Mouse (Mus musculus) ES-Bruce4 (cell line): ENCODE measurements around the gene Gpx2. TPM values are rescaled to one million over a fixed set of nuclear protein-coding genes. Genes with fewer than 3 reads are reported as not detected.

ENCODE experiments used
- H3K27ac ChIP-seq: 2 replicates; pipeline ENCODE4 v1.5.1; 2012; ENCODE audit warnings: low read length, inconsistent platforms; ENCODE audit not compliant: insufficient read depth
- H3K27me3 ChIP-seq: 2 replicates; pipeline ENCODE4 v1.6.1; 2012; ENCODE audit warnings: mild to moderate bottlenecking, low read length, inconsistent platforms; ENCODE audit not compliant: control insufficient read depth, poor library complexity, insufficient read depth, severe bottlenecking
- H3K36me3 ChIP-seq: 2 replicates; pipeline ENCODE4 v1.6.1; 2012; ENCODE audit warnings: inconsistent platforms, mild to moderate bottlenecking, low read length, moderate library complexity; ENCODE audit not compliant: control insufficient read depth, poor library complexity, insufficient read depth, severe bottlenecking
- H3K4me1 ChIP-seq: one replicate; pipeline ENCODE4 v1.8.1; 2011; ENCODE audit warnings: low read length; ENCODE audit not compliant: control insufficient read depth, insufficient read depth
- H3K4me3 ChIP-seq: 2 replicates; pipeline ENCODE4 v1.5.1; 2011; ENCODE audit warnings: low read depth, mild to moderate bottlenecking, low read length
- H3K9ac ChIP-seq: 2 replicates; pipeline ENCODE4 v1.6.1; 2012; ENCODE audit warnings: low read depth, mild to moderate bottlenecking, inconsistent platforms; ENCODE audit not compliant: poor library complexity, severe bottlenecking
- H3K9me3 ChIP-seq: replicated peaks from 2 replicates; pipeline ENCODE4 v1.6.1; 2012; ENCODE audit warnings: mild to moderate bottlenecking, low read length, inconsistent platforms; ENCODE audit not compliant: control insufficient read depth, poor library complexity, insufficient read depth, severe bottlenecking
- CTCF ChIP-seq: IDR thresholded peaks from one replicate; pipeline ENCODE4 v1.8.1; 2011; ENCODE audit warnings: low read depth, low read length
- EP300 ChIP-seq: IDR thresholded peaks from 2 replicates; pipeline ENCODE4 v1.6.1; 2011; ENCODE audit warnings: low read depth, low read length; ENCODE audit not compliant: insufficient read depth
- POLR2A ChIP-seq: IDR thresholded peaks from one replicate; pipeline ENCODE4 v1.8.1; 2011; ENCODE audit warnings: low read length; ENCODE audit not compliant: insufficient read depth
- polyA plus RNA-seq: library from polyadenylated mRNA; stranded (reverse); fragments of >200 nt; gene quantifications from 2 replicates; pipeline ENCODE4 v1.2.4, GENCODE M21; 2011; ENCODE audit warnings: low read depth; ENCODE audit not compliant: missing spikeins, insufficient read depth, insufficient read length

Gpx2 gene
- polyA plus RNA-seq, 1 experiment = 12.7 TPM

DNA sequence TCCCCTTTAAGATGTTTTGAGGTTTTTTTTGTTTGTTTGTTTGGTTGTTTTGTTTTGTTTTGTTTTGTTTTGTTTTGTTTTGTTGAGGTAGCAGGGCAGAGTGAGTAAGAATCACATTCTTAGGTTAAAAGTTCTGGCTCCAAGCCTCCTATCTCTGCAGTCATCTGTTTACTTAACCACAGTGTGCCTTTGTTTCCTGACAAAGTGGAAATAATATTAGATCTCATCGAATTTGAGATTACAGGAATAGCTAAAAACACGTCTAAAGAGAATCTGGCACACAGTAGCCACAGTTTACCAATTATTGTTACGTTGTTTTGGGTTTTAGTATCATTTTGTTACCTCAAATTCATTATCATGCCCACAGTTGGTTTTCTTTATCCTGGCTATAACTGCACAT lies 20.7 kb downstream of the Gpx2 start:
- Histone ChIP-seq H3K4me3 (no peak overlapping the region), H3K27me3 (no peaks in the 10 kb centered on the region), H3K9me3 (no peaks in the 10 kb centered on the region), H3K9ac (no peak overlapping the region), H3K4me1 (no peaks in the 10 kb centered on the region), H3K27ac (no peak overlapping the region), H3K36me3 (no peaks in the 10 kb centered on the region)
- TF ChIP-seq POLR2A = no peak
- no peak for TF ChIP-seq EP300
- no peak for TF ChIP-seq CTCF

GRCm38 (mm10) chr12:76771540-76771939 lies 23.8 kb downstream of the Gpx2 start:
- TF ChIP-seq POLR2A (no peak), CTCF (no peak), EP300 (no peak)
- Histone ChIP-seq H3K4me3 (no peak overlapping the region), H3K9ac (no peak overlapping the region), H3K9me3 (no peaks in the 10 kb centered on the region), H3K4me1 (no peaks in the 10 kb centered on the region), H3K27ac (no peak overlapping the region), H3K27me3 (no peaks in the 10 kb centered on the region), H3K36me3 (no peaks in the 10 kb centered on the region)

- no peaks in the 10 kb centered on the region for H3K9me3 ChIP-seq
- no peak overlapping the region for H3K27ac ChIP-seq
- no peaks in the 10 kb centered on the region for H3K4me1 ChIP-seq
- no peaks in the 10 kb centered on the region for H3K27me3 ChIP-seq
- H3K4me3 ChIP-seq = no peak overlapping the region
- no peaks in the 10 kb centered on the region for H3K36me3 ChIP-seq
- H3K9ac ChIP-seq = no peak overlapping the region
- TF ChIP-seq EP300 (no peak), CTCF (no peak), POLR2A (no peak)
These were observed 24.4 kb downstream of the Gpx2 start for GRCm38 (mm10) chr12:76770841-76771500.

DNA sequence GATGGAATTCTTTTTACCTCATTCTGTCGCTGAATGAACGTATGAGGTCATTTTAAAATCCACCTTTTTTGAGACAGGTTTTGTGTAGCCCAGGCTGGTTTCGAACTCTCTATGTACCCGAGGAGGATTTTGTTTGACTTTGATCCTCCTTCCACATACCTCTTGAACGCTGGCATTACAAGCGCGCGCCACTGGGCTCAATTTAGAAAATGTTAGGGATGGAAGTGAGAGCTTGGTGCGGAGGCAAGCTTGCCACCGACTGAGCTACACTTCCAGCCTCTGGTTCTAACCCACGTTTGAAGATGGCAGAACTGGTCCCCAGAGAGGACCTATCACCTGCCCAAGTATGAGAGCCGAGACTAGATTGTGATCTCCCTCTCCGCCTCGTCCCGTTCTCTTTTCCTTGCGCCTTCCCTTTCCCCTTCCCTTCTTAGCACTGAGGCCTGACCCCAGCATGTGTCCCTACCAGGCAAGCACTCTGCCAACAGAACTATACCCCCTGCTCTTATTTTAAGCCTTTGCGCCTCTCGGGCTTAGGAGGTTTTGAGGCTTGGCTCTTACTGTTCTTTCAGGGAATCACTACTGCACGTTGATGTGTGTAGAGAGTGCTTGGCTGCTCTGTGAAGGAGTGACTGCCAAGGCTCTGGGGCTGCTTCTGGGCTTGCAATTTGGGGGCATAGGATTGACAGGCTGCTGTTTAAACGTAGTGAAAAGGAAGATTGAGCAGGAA lies 29.3 kb downstream of the Gpx2 start:
- no peaks in the 10 kb centered on the region for H3K36me3 ChIP-seq
- H3K4me3 ChIP-seq = peak overlapping the region; percentile 83
- H3K9ac ChIP-seq = peak overlapping the region; percentile 35
- no peaks in the 10 kb centered on the region for H3K9me3 ChIP-seq
- H3K27me3 ChIP-seq = no peaks in the 10 kb centered on the region
- TF ChIP-seq POLR2A (no peak), CTCF (no peak), EP300 (no peak)
- no peaks in the 10 kb centered on the region for H3K4me1 ChIP-seq
- H3K27ac ChIP-seq = no peak overlapping the region

DNA sequence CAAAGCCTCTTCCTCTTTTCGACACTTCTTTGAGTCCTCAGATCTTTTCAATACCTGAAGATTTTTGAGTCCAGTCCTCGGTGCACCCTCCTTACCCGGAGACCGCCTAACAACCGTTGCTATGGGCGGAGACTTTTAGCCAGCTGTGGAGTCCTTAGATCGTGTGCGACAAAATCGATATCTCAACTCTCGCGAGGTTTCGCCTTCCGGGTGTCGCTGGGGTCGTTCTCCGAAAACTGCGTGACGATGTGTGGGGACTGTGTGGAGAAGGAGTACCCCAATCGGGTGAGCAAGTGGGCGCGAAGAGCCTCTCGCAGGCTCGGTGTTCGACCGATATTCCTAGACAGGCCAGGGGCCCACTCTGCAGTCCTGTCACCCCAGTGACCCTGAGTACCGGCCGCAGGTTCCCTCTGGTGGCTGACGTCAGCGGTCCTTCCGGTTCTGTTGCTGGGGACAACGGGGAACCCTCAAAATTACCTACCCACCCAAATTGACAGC lies 30.0 kb downstream of the Gpx2 start, which contains the start of the genes Churc1 and Fntb:
Gene Churc1, plus strand, starts transcription at position 185 of the 498 bp plus-strand sequence.
Gene Fntb, plus strand, starts transcription at position 236 of the 498 bp plus-strand sequence.
- Histone ChIP-seq H3K9ac (peak within 1 kb of the TSS; percentile 35), H3K4me3 (peak within 1 kb of the TSS; percentile 83), H3K36me3 (no peaks in the 10 kb centered on the region), H3K4me1 (no peaks in the 10 kb centered on the region), H3K27me3 (no peaks in the 10 kb centered on the region), H3K9me3 (no peaks in the 10 kb centered on the region), H3K27ac (no peak within 1 kb of the TSS)
- TF ChIP-seq EP300 (no peak), CTCF (no peak), POLR2A (no peak)
